Mouse (Mus musculus) G1E (cell line): ENCODE results near the gene Gm20683.

Experiments
- CTCF ChIP-seq: IDR thresholded peaks from 2 replicates; pipeline ENCODE4 v1.5.1; 2012; ENCODE audit warnings: low read depth, low read length, inconsistent platforms, mixed read lengths
- GATA1 ChIP-seq: IDR thresholded peaks from 2 replicates; pipeline ENCODE4 v1.6.1; 2012; ENCODE audit warnings: borderline replicate concordance, low read length, inconsistent platforms, mixed read lengths
- POLR2AphosphoS5 ChIP-seq: IDR thresholded peaks from 2 replicates; pipeline ENCODE4 v1.6.1; 2012; ENCODE audit warnings: low read depth, low read length, inconsistent platforms; ENCODE audit not compliant: insufficient replicate concordance

DNA sequence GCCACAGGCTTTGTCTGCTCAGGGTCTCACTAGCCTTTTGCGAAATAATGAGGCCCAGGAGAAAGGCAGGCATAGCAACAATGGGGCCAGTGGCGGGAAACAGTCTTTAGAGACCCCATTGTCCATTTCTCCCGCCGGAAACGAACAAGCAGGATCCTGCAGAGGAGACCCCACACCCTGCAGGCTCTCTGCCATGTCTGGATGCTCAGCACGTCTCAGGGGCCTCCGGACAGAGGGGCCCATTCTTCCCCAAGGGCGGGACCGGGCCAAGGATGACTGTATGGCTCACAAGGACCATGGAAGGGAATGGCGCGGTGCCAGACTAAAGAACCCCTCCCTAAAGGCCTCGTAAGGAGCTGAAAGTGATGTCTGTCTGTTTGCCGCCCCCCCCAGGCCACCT is 47.4 kb downstream of the Gm20683 start:
- TF ChIP-seq CTCF (no peak), GATA1 (no peak), POLR2AphosphoS5 (no peak)
